Mouse (Mus musculus): ENCODE measurements at regions not wholly inside any gene's neighbourhood (a gene's known extent, or its start where the extent isn't known, plus 50 kb on each side); places are given as distances from the start of the nearest gene placed in this dataset.

GRCm38 (mm10) chr15:47485794-47486193 is 6398.9 kb upstream of the Gm7489 start:
- DNase-seq (ENCODE audit: low read depth, low spot score): peak; percentile 70

GRCm38 (mm10) chr15:47521919-47522318 is 6362.8 kb upstream of the Gm7489 start:
- no peak for DNase-seq (ENCODE audit: low read depth, low spot score)
